Mouse (Mus musculus) bone marrow, adult 2 months (tissue): Measurements from ENCODE around the gene Ada. TPM values are rescaled to one million over a fixed set of nuclear protein-coding genes. Genes with fewer than 3 reads are reported as not detected.
A peak's percentile ranks its signal among the peaks of the same experiment; 100 is the strongest.

Experiments
- H3K27ac ChIP-seq: fragments of 200-500 bp; 2 replicates; pipeline ENCODE4 v1.5.1; 2012; ENCODE audit warnings: low read depth, mild to moderate bottlenecking, control low read depth, inconsistent platforms, low read length; ENCODE audit not compliant: control insufficient read depth, poor library complexity, insufficient read depth
- H3K4me1 ChIP-seq: fragments of 200-500 bp; 2 replicates; pipeline ENCODE4 v1.6.1; 2011; ENCODE audit warnings: low read length; ENCODE audit not compliant: control insufficient read depth, insufficient read depth
- H3K4me3 ChIP-seq: fragments of 200-500 bp; replicated peaks from 2 replicates; pipeline ENCODE3; 2011; ENCODE audit warnings: mild to moderate bottlenecking, low read depth, low read length, control low read depth; ENCODE audit not compliant: control insufficient read depth
- CTCF ChIP-seq: fragments of 200-500 bp; IDR thresholded peaks from 2 replicates; pipeline ENCODE4 v1.5.1; 2011; ENCODE audit warnings: low read length, control low read depth; ENCODE audit not compliant: control insufficient read depth, insufficient read depth
- POLR2A ChIP-seq: fragments of 200-500 bp; IDR thresholded peaks from 2 replicates; pipeline ENCODE4 v1.6.1; 2011; ENCODE audit warnings: low read depth, mild to moderate bottlenecking, control low read depth, low read length, borderline replicate concordance; ENCODE audit not compliant: control insufficient read depth
- WGBS: fragments of 180-500 bp; shearing (Covaris S2); methylation state at CpG from one replicate; pipeline ENCODE4 v1.1.7; 2018; 5-methylcytosine and 5-hydroxymethylcytosine counted together
- polyA plus RNA-seq: library from polyadenylated mRNA; stranded (reverse); fragments of >200 nt; gene quantifications from 2 replicates; pipeline ENCODE4 v1.2.4, GENCODE M21; 2011; ENCODE audit warnings: low replicate concordance; ENCODE audit not compliant: missing spikeins, insufficient read depth, insufficient read length

The Ada gene
- 4.0 and 14.9 TPM in 2 replicates for polyA plus RNA-seq

DNA sequence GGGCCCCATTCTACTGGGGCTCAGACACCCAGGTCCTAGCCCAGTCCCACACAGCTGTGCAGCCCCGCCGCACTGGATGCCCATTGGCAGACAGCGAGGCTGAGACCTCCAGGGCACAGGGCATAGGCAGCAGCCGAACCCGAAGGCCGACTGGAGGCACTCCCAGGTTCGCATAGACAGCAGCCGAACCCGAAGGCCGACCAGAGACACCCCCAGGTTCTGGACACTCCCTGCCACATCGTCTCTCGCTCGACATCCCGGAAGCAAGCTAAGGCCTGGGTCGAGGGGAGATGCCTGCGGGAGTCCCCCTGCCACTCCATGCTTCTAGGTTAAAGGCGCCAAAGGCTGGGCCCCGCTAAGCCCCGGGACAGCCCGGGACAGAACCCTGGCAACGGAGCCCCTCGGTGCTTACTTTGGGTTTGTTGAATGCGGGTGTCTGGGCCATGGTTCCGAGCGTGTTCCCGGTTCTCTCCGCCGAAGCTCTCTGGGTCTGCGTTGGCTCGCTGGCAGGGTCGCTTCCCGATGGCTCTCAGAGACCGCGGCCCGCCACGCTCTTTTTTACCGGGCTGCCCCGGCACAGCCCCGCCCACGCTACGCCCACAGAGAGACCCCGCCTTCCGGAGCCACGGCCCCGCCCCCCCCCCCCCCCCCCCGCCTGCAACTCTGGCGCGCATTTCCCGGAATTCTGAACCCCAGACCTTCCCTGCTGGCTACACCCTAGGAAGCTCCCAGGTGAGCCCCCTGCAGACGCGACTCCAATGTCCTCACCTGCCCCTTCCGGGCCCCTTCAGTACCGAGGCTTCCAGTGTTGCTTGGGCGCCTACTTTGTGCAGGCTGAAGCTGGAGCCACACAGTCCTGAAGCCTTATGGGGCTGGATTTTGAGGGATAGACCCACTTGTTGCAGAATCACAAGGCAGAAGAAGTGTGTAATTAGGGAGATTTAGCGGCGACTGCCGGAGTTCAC lies at the start of gene Ada:
Ada (minus strand) TSS at position 593 of the 965 bp plus-strand sequence.
- Histone ChIP-seq H3K4me3 (peak within 1 kb of the TSS; percentile 59), H3K4me1 (peaks cover 4% of the 10 kb centered on the region; the same call in 1 of the 2 replicates), H3K27ac (no peak within 1 kb of the TSS; the same call in 1 of the 2 replicates)
- 1% methylated on average over 52 of the region's 57 CpGs for WGBS
- TF ChIP-seq CTCF (no peak), POLR2A (no peak)

- TF ChIP-seq CTCF (no peak), POLR2A (no peak)
- no peak overlapping the region for H3K27ac ChIP-seq
- H3K4me3 ChIP-seq, result no peak overlapping the region
- peaks cover 2% of the 10 kb centered on the region; the same call in 1 of the 2 replicates for H3K4me1 ChIP-seq
- 84% methylated on average over 7 of the region's 7 CpGs for WGBS
These were observed 48.4 kb upstream of the Ada start for GRCm38 (mm10) chr2:163798411-163798810.

DNA sequence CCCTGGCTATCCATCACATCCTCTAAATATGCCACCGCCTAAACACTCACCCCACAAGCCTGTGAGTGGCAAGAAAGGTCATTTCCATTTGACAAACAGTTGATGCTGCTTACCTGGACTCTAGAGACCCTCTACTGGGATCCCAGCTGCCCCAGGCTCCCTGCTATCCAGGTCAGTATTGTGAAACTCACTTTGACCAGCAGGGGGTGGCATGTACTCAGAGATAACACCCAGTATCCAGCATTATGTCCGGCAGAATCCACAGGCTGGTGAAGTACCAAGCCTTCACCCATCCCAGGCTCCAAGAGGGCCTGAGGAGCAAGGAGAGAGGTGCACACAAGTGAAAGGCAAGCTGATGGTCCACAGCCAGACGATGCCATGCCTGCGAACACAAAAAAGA lies 38.4 kb upstream of the Ada start:
- H3K27ac ChIP-seq, result no peak overlapping the region
- H3K4me3 ChIP-seq, result no peak overlapping the region
- WGBS, result 56% methylated on average over 4 of the region's 4 CpGs
- H3K4me1 ChIP-seq, result no peaks in the 10 kb centered on the region
- TF ChIP-seq CTCF (peak; percentile 50), POLR2A (no peak)

DNA sequence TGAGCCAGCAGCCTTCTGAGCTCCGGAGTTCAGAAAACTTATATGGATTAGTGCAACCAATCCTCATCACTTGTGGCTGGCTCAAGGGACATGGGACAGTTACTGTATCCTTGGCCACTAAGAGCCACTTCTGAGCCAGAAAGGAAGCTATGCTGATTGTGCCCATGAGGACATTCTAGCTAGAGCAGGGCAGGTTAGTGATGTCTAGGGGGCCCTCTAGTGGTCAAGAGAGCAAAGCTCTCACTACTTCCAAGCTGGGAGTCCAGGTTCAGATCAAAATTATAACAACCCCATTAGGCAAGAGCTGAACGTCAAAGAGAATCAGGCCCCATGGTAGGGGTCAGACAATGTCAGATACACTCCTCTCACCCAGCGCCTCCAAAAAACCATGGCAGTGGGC lies 37.7 kb upstream of the Ada start:
- peak; percentile 74 for TF ChIP-seq CTCF
- no peak for TF ChIP-seq POLR2A
- H3K4me1 ChIP-seq, result no peaks in the 10 kb centered on the region
- 37% methylated on average over 3 of the region's 3 CpGs for WGBS

GRCm38 (mm10) chr2:163787086-163787485 lies 37.0 kb upstream of the Ada start:
- TF ChIP-seq POLR2A, result no peak
- no peak for TF ChIP-seq CTCF

More for the DNA sequence above, 37.7 kb upstream of the Ada start:
- Histone ChIP-seq H3K27ac (no peak overlapping the region), H3K4me3 (no peak overlapping the region)

DNA sequence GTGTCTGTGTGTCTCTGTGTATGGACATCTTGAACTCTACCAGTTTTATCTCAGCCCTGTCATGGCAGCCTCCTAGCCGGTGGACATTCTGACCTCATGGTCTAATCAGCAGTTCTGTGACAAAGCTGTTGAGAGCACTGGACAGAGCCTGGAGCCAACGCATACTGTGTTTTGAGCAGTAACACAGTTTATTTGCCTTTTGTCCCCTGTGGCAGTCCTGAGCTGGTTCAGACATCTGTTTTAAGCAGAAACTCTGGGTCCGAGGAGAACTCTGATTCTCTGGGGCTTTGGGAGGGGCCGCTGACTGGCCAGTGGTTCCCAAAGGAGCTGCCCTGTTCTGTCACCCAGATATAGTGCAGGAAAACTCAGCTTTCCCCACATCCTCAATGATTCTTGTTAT lies 33.9 kb upstream of the Ada start:
- H3K4me1 ChIP-seq, result no peaks in the 10 kb centered on the region
- H3K27ac ChIP-seq, result no peak overlapping the region
- no peak overlapping the region for H3K4me3 ChIP-seq
- TF ChIP-seq POLR2A (no peak), CTCF (no peak)
- WGBS, result 72% methylated on average over 4 of the region's 4 CpGs

More at GRCm38 (mm10) chr2:163787086-163787485, 37.0 kb upstream of the Ada start:
- no peak overlapping the region for H3K4me3 ChIP-seq
- H3K4me1 ChIP-seq, result no peaks in the 10 kb centered on the region
- 79% methylated on average over 6 of the region's 6 CpGs for WGBS
- no peak overlapping the region for H3K27ac ChIP-seq

- Histone ChIP-seq H3K4me3 (no peak overlapping the region), H3K4me1 (no peaks in the 10 kb centered on the region), H3K27ac (no peak overlapping the region)
- TF ChIP-seq POLR2A, result no peak
- WGBS, result 77% methylated on average over 6 of the region's 6 CpGs
These were observed 33.3 kb upstream of the Ada start for GRCm38 (mm10) chr2:163783368-163783767.

DNA sequence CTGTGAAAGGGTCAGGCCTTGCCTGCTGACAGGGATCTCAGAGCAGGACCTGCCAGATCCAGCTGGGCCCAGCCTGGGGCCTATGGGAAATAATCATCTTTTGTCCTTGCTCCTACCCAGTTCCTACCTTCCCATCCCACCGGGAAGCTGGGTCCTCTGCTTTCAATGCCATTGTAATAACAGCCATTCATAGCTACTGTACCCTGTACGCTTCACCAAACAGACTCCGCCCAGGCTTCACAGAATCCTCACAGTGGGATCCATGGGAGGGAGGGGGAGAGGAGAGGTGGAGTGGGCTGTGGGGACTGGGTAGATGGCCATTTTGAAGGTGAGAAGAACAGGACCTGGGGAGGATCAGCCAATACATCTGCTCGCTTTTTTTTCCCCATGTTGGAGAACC lies 28.9 kb upstream of the Ada start:
- no peak overlapping the region for H3K27ac ChIP-seq
- no peaks in the 10 kb centered on the region for H3K4me1 ChIP-seq
- TF ChIP-seq CTCF (no peak), POLR2A (no peak)
- no peak overlapping the region for H3K4me3 ChIP-seq
- 88% methylated on average over 4 of the region's 4 CpGs for WGBS

GRCm38 (mm10) chr2:163777061-163777460 lies 27.0 kb upstream of the Ada start:
- no peaks in the 10 kb centered on the region for H3K4me1 ChIP-seq
- TF ChIP-seq CTCF (no peak), POLR2A (no peak)
- H3K4me3 ChIP-seq, result no peak overlapping the region
- H3K27ac ChIP-seq, result no peak overlapping the region
- 60% methylated on average over 2 of the region's 2 CpGs for WGBS
